Mouse (Mus musculus) regulatory T cell (primary cell): ENCODE measurements around the gene Aip.

ENCODE experiments used
- in situ Hi-C: fragments of 300-600 bp; cut with MboI, MseI; formaldehyde crosslinking; loops from one replicate; pipeline ENCODE4 v1.15.1; 2025; ENCODE audit warnings: high pct_unique_total_duplicates

Gene Aip

DNA sequence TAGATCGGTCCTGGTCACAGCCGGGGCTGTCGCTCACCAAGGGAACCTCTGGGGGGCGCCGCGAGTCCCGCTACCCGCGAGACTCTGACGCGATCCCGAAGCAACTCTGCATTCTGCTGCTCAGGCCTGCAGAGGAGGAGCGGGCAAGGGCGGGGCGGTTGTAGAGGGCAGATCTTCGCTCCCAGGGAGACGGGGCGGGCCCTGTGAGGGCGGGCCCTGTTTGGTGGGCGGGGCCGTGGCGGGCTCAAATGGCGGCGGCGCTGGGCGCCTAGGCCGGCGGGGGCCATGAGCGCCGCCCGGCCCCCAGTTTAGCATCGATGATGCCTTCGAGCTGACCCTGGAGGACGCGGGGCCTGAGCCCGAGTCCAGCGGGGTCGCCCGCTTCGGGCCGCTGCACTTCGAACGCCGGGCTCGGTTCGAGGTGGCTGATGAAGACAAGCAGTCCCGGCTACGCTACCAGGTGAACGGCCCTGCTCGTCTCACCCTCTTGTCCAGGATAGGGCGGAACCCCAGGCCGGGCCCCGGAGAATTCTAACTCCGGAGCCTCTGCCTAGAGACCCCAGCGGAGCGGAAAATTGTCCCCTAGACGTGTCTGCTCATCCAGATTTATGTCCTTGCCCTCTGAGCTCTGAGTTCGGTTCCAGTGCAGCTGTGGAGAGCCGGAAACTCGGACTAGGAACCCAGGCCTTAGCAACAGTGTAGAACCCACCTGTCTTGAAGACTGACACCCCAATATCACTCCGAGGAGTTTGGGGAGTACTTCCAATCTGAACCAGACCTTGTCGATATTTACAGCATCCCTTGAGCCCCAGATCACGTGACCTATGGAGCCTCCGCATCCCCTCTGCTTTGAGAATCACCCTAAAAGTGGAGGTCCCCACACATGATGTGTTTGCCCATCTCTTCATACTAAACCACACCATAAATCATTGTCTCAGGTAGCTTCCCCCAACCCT lies at the start of gene Aip:
Gene Aip, minus strand, starts transcription at position 118 of the 956 bp plus-strand sequence.
- in situ Hi-C loops: no loop called here

DNA sequence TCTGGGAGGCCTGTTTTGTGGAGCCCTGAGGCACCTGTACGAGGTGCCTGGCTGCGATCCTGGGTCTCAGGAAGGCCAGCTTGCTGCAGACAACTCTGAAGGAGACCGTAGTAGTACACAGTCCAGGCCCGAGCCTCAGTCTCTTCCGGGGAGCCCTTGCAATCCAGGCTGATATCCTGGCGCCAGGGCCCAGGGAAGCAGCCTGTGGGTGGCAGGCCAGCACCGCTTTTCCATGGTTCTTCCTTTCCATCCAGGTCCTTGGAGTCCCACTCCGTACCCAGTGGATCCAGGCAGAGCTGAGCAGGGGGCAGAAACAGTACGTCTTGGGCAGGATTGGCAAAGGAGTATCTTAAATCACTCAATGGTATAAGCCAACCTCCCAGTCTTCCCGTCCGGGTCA lies 47.3 kb upstream of the Aip start:
- in situ Hi-C loops: loop anchor here (10.0 kb wide), 1 partner anchor 58 kb away; no protein-coding TSS in a partner anchor

DNA sequence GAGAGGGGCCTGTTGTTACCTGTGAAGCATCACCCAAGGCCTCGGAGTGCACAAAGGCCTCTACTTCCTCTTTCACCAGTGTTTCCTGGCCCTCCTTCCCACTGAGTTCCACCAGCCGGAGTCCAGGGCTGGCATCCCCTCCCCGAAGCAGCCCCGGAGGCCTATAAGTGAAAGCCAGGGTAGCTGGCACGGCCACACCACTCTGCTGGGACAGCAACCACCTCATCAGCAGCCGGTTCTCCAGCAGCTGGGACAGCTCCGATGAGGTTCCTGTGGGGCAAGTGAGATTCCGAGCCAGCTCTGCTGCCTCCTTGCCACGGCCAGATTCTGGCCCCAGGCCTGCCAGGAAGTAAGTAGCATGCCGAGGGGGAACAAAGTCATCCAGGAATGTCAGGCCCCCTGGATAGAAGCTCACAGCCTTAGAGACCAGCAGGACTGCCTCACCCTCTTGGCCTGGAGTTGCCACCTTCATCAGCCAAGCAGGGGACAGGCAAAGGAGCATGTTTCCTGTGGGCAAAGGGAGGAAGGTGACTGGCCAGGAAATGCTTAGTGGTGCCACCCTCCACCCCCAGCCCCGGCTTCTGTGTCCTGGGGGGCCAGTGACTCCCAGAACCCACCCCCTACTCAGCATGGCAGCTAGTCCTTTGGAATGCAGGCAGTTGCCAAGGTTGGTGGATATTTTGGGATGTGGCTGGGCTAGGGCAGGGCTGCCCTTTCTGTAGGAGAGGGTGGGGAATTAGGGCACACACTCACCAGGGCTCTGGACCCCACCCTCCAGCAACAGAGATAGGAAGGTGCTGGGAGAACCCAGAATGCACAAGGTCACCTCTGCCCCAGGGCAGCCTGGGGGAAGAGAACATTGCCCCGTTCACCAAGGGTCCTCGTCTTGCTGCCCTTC lies 46.0 kb upstream of the Aip start:
- in situ Hi-C loops: loop anchor here (10.0 kb wide), 1 partner anchor 57 kb away; no protein-coding TSS in a partner anchor

DNA sequence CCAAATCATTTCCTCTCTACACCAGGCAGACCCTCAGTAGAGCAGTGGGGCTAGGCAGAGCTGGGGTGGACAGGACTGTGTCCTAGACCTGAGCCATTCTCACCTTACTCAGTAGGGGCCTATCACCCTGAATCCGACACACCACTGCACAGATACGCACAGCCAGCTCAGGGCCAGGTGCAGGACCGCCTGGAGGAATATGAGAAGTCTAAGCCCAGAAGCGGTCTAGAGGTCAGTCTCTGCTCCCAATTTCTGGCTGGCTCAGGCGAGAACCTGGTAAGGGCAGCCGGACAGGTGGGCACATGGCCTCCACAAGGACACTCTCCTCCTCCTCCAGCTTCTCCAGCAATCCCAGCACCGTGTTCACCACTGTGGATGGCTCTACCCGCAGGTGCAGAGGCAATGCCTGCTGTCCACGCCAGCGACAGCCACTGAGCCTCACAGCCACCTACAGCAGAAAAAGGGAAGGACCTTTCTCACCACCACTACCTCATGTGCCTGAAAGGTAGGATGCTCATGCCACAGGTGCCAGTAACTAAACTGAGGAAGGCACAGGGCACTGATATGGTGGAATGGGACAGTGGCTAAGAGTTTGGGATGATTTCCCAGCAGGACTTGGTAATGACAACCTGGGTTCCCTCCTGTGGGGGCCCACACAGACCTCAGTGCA lies 45.2 kb upstream of the Aip start:
- in situ Hi-C loops: loop anchor here (10.0 kb wide), 1 partner anchor 56 kb away; no protein-coding TSS in a partner anchor

DNA sequence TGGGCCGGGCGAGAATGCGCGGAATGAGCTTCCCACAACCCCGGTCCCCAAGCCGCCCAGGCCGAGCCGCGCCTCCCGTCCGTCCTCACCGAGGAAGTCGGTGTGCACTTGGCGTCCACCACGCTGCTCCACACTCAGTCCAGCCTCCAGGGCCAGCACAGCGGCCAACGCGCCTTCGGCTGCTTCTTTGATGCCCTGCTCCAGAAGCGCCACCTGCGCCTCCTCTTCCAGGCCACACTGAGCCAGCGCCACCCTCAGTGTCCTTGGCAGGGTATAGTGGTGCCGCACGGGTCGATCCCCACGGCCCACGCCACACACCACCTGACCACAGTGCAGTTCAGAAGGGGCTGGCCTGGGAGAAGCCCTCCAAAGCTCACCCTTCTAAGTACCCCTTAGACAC lies 44.2 kb upstream of the Aip start:
- in situ Hi-C loops: loop anchor here (10.0 kb wide), 1 partner anchor 55 kb away; no protein-coding TSS in a partner anchor

DNA sequence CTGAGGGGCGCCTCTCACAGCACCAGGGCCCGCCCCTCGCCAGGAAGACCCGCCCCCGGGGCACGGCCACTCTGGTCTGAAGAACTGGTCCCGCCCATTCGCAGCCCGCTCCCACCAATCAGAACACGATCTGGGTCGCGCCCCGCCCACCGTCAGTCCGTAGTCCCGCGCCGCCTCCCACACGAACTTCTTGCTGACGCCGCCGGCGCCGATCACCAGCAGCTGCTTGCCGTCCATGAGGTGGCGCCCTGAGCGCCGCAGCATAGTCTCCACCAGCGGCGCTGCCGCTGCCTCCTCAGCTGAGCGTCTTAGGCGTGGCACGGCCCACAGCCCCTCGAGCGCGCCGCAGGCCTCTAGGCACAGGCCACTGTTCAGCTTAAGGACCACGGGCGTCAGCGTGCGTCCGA lies 43.7 kb upstream of the Aip start:
- in situ Hi-C loops: no loop called here

DNA sequence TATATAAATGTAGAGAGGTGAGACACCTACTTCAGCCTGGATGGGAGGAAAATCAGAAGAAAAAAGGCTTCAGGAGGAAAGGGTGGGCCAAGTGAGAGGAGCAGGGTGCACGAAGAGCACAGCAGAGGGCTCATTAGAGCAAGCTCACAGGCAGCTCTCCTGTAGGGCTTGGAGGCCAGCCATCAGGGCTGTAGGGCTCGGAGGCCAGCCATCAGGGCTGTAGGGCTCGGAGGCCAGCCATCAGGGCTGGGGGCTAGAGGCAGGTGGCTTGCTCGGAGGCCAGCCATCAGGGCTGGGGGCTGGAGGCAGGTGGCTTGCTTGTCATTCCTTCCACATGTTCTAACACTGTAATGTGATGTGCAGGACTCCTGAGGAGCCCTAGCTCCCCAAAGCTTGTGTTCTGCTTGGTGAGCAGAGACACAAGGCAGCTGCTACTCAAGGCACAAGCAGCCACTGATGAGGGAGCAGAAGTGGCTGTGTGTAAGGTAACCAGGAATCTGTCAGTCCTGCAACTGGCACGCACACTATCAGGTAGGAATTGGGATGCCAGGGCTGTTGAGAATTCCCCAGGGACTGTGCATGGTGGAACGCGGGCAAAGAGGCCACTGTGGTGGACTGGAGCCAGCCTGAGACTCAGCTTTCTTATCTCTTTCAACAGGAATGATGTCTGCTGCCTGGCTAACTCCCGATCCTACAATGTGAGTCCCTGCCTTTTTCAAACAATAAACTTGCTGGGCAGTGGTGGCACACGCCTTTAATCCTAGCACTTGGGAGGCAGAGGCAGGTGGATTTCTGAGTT lies 41.2 kb upstream of the Aip start:
- in situ Hi-C loops: no loop called here

DNA sequence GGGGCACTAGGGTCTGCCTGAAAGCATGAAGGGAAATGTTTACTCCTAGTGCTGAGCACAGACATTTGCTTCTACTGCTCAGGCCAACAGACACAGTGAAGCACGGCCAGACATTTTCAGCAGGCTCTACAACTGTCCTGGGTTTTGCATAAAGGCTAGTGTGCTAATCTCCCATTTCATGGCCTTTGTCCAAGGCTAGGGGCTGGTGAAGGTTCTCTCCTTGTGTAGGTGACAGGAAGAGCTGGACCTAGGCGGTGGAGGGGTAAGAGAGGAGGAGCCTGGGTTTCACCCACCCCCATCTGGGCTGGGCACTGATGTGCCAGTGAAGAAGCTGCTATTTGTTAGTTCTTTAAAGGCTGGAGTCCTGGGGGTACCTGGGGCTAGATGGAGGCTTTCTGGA lies 39.1 kb upstream of the Aip start:
- in situ Hi-C loops: no loop called here

DNA sequence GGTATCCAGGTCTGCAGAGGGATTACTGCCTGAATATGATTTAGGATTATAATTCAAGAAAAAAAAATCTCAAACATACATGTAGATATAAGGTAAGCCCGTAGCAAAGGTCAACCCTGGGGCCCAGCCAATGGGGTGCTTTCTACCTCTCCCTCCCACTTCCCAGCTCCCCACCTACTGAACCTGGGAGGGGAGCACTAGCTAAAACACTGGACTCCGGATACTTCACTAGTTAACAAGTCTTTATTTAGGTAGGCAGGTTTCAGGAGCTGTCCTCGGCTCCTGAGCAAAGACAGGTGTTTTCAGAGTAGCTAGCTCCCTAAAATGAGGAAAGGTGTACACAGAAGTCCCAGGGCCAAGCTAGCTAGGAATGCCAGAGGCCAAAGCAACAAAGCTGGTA lies 38.4 kb upstream of the Aip start:
- in situ Hi-C loops: no loop called here

DNA sequence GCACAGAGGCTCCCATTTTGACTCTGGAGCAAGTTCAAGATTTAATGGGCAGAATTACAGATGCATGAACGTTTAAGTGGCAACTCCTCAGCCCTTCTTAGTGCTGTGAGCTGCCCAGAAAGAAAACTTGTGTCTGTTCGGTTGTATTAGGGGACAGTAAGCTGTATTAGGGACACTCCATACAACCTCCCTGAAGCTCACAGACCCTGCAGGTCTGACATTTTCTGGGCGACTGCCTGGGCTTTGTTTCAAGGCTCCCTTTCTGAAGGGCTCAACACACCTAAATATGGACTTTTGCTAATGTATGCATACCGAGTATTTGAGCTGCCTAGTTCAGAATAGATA lies 37.9 kb upstream of the Aip start:
- in situ Hi-C loops: no loop called here

DNA sequence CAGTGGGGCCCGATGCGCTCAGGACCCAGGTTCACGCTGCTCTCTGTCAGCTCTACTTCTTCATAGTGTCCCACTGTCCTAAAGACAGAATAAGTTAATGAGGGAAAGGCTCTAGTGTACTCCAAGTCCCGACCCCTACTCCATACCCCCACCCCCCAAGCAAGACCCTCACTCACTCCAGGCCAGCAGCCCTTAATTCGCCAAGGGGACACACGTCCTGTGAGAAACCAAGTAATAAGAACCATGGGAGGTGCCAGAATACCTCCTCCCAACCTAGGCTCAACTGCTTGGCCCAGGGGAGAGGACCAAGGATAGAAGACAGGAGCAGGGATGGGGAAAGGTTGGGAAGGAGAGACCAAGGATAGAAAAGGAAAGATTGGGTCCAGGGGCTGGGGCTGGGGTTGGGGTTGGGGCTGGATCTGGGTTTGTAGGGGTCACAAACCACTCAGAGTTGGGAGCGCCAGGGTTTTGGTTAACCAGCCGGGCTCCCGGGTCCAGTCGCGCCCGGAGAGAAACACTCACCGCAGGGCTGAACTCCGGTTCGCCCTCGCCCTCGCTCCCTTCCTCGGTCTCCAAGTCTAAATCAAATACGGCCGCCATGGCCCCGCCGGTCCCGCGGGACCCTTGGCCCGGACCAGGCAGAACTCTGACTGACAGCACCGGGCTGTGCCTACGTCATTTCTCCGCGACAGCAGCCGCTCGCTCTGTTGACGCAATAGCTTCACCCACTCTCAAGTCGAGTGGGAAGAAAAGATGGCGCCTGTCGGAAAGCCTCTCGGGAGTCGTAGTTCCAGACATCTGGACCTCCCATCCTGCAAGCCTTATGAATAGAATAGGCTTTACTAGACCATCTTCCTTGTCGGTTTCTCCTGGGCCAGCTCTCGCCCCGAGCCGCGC lies 37.2 kb upstream of the Aip start, which contains the start of gene Rps6kb2:
Gene Rps6kb2, minus strand, starts transcription at position 709 of the 897 bp plus-strand sequence.
- in situ Hi-C loops: no loop called here

DNA sequence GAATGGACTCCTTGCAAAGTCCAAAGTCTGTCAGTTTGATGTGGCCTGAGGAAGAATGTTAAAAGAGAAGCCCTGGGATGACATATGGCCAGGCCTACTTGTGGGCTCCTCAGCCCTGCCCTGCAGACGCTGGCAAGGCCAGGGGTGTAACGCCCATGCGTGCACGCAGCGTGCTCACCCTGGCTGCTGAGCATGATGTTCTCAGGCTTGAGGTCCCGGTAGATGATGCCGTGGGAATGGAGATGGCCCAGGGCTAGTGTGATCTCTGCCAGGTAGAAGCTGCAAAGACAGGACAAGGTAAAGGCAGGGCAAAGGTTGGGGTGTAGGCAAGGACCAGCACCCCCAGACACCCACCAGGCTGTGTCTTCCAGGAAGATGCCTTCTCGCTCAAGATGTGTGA lies 33.4 kb upstream of the Aip start:
- in situ Hi-C loops: no loop called here

DNA sequence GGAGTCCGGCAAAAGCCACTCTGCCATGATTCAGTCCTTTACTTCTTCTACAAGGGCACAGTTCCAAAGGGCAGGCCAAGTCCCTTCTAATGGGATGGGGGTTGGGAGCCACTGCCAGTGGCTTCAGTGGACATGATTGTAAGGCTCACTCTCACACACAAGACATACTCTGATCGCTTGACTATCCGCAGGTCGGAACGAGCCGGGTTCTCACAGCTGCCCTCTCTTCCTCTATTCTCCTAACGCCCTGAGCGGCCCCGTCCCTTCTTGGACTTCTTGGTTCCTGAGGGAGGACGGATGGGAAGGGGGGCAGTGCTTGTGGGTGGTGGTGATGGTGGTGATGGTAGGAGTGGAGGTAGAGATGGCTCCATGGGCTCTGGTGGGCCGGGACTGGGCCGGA lies 31.1 kb upstream of the Aip start:
- in situ Hi-C loops: no loop called here

DNA sequence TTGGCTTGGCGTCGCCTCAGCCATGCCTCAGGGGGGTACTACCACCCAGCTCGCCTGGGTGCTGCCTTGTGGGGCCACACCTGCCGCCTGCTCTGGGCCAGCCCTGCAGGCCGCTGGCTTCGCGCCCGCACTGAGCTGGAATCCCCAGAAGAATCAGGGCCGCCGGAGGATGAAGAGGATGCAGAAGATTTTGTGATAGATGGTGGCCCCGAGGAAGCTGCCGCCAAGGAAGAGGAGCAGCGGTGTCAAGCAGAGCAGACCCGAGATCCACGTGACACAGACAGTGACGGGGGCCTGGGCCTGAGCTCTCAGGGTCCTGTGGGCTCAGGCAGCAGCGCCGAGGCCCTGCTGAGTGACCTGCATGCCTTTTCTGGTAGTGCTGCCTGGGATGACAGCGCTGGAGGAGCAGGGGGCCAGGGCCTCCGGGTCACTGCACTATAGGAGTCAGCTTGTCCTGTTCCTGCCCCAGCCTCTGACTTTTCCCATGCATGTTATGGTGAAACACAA lies 30.5 kb upstream of the Aip start:
- in situ Hi-C loops: no loop called here

DNA sequence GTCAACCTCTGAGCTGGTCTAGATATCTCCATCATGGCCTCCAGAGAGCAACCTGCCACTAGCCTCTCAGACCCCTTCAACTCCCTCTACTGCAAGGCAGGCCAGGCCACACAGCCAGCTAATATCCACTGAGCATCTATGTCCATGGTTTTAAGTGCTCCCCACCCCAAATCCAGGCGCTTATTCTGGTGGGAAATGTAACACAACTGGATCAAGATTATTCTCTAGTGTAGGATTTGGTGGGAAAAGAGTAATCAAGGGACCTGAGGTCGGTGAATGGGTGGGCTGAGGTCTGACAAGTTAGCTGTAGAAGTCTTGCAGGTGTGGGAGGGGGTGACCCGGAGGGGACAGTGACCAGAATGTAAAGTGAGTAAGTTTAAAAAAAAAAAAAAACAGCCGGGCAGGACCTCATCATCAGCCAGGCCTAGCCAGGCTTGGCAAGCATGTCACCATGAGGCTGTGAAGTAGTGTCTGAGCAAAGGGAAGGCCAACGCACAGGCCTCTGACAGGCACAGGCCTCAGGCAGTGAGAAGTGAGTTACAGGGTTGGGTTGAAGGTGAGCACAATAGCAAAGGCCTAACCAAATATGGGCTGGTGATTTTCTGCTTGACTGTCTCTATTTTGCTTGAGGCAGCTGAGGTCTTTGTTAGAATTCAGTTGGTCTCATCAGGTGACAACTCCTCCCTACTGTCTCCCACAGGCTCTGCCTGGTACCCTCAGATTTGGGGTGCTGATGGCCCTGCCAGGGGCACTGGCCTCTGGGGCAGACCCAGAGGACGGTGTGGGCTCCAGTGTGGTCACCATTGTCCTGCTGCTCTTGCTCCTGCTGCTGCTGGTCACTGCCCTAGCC lies 29.8 kb upstream of the Aip start:
- in situ Hi-C loops: no loop called here

DNA sequence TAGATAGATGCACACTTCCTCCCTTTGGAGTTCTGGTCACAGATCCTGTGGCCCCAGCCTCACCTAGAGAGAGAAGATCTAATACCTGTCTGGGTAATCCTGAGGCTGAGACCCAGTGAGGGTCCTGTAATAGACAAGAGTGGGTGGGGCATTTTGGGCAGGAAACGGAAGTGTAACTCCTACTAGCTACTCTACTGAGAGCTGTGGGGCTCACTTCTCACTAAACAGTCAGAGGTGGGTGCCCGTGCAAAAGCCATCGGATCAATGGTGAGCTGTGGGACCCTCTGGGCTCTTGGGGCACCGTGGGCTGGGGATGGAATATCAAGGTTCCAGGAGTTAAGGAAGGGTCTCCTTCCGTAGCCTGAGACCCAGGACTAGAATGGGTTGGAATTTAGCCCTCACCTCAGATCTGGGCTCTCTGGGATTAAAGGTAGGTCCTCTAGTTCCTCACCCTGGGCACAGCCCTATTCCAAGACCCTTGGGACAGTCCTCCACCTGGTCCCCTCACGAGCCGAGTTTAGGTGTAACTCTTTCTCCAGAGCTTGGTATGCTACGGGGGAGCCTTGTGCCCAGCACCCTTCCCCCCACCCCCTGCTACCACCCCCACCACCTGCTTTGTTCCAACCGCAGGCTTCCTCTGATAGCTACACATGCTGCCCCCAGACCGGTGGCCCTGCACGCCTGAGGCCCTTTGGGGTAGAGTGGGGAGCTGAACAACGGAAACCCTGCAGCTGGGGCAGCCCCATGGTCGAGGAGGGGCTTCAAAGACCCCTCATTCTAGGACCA lies 29.0 kb upstream of the Aip start:
- in situ Hi-C loops: loop anchor here (5.0 kb wide), 1 partner anchor 48 kb away; the partner anchor contains the start of gene Rad9a

DNA sequence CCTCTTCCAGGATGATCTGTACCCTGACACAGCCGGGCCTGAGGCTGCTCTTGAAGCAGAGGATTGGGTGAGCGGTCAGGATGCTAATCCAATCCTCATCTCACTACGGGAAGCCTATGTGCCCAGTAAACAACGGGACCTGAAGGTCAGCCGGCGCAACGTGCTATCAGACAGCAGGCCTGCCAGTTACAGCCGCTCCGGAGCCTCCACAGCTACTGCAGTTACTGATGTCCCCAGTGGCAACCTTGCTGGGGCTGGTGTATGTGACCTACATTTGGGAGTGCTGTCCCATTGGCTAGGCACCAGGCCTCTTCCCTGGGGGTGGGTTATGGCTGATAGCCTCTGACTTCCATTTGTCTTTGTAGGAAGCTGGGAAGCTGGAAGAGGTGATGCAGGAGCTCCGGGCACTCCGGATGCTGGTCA lies 27.6 kb upstream of the Aip start, which contains the start of gene Ptprcap:
Gene Ptprcap, plus strand, starts transcription at position 373 of the 423 bp plus-strand sequence.
- in situ Hi-C loops: loop anchor here (5.0 kb wide), 1 partner anchor 49 kb away; the partner anchor contains the start of gene Rad9a
